Mouse (Mus musculus) layer of hippocampus, postnatal 14 days (tissue): Measurements from ENCODE around the gene Slc29a4. TPM values are rescaled to one million over a fixed set of nuclear protein-coding genes. Genes with fewer than 3 reads are reported as not detected.

Experiments
- DNase-seq, 2 experiments: peaks; one replicate each; pipeline ENCODE4 v3.0.0; 2021 to 2022; ENCODE audit warnings: low spot score in 2 of 2, mixed read lengths in 1 of 2
- total RNA-seq, 2 experiments: library from RNA; stranded (reverse); gene quantifications; 2 replicates each; pipeline ENCODE4 v1.2.3; 2021

Slc29a4 gene
- total RNA-seq, 2 experiments from 2014 or later, result 68.0 to 83.3 TPM

- no peak for DNase-seq
Observed at GRCm38 (mm10) chr5:142730295-142730694, 38.0 kb downstream of the Slc29a4 start.

GRCm38 (mm10) chr5:142731916-142732315, 39.6 kb downstream of the Slc29a4 start:
- DNase-seq, result no peak

GRCm38 (mm10) chr5:142739941-142740340, 47.6 kb downstream of the Slc29a4 start:
- DNase-seq, result no peak

- no peak for DNase-seq
Observed at GRCm38 (mm10) chr5:142747026-142747629, 54.8 kb downstream of the Slc29a4 start.

- no peak for DNase-seq
Observed at GRCm38 (mm10) chr5:142750173-142750572, 57.9 kb downstream of the Slc29a4 start.

GRCm38 (mm10) chr5:142752241-142752640, 59.9 kb downstream of the Slc29a4 start:
- no peak for DNase-seq

- DNase-seq, result no peak
Observed at GRCm38 (mm10) chr5:142759786-142760185, 67.5 kb downstream of the Slc29a4 start.

GRCm38 (mm10) chr5:142761326-142761983, 69.1 kb downstream of the Slc29a4 start:
- peak; percentile 73 to 88 for DNase-seq

GRCm38 (mm10) chr5:142762082-142762807, 69.9 kb downstream of the Slc29a4 start:
- no peak for DNase-seq

GRCm38 (mm10) chr5:142764306-142764705, 72.0 kb downstream of the Slc29a4 start:
- no peak for DNase-seq

GRCm38 (mm10) chr5:142764889-142765288, 72.6 kb downstream of the Slc29a4 start:
- DNase-seq, result no peak

- no peak for DNase-seq
Observed at GRCm38 (mm10) chr5:142766708-142767107, 74.4 kb downstream of the Slc29a4 start.

GRCm38 (mm10) chr5:142767937-142768336, 75.6 kb downstream of the Slc29a4 start:
- DNase-seq, result peak; percentile 73 to 89

GRCm38 (mm10) chr5:142768352-142769267, 76.3 kb downstream of the Slc29a4 start:
- no peak for DNase-seq

GRCm38 (mm10) chr5:142769641-142770040, 77.3 kb downstream of the Slc29a4 start:
- no peak for DNase-seq

GRCm38 (mm10) chr5:142771034-142771433, 78.7 kb downstream of the Slc29a4 start:
- DNase-seq, result no peak

GRCm38 (mm10) chr5:142771964-142772363, 79.7 kb downstream of the Slc29a4 start:
- no peak for DNase-seq
